Mouse (Mus musculus) heart, postnatal 10 days (tissue): Measurements from ENCODE around the gene Espn. TPM values are rescaled to one million over a fixed set of nuclear protein-coding genes. Genes with fewer than 3 reads are reported as not detected.

Source experiments
- DNase-seq, 2 experiments: peaks; one replicate each; pipeline ENCODE4 v3.0.0; 2021
- intact Hi-C: fragments of 180-260 bp; cut with DNase I; formaldehyde crosslinking; loops from one replicate; pipeline ENCODE4 v1.15.1; 2025
- total RNA-seq, 2 experiments: library from RNA; stranded (reverse); gene quantifications; 2 replicates each; pipeline ENCODE4 v1.2.3; 2021

The Espn gene
- total RNA-seq, 2 experiments from 2014 or later: 1.3 to 1.4 TPM

DNA sequence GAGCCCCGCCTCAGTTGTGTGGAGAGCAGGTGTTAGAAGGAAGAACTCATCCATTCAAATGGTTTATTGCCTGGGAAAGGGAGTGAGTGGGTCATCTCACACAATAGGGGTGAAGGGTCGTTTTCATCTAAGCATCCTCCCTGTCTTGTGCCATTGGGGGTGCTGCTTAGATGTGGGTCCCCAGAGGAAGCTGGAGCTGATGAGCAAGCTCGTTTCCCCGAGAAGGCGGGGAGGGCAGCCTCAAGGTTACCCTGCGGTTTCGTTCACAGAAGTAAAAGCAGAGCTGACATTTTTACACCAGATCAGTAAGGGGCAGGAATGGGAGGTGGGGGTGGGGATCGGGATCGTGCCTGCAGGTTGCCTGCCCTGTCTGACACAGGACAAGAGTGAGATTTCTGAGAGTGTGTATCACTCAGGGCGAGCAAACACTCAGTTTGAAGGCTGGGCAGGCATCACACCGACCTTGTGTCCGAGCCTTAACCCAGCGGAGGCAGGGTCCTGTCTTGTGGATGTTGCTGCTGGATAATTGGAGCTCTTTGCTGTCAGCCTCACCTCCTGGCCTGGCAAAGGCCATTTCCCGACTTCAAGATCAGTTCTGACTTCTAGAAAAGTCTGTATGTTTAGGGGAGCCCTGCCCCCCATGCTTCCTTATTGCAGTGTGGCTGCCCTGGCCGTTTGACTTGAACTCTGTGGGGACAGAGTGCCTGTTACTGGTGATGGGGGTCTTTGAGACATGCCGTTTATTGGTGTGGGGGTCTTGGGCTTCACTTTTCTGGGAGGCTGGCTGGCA is 26.9 kb upstream of the Espn start:
- no peak for DNase-seq
- intact Hi-C loops: no loop called here

DNA sequence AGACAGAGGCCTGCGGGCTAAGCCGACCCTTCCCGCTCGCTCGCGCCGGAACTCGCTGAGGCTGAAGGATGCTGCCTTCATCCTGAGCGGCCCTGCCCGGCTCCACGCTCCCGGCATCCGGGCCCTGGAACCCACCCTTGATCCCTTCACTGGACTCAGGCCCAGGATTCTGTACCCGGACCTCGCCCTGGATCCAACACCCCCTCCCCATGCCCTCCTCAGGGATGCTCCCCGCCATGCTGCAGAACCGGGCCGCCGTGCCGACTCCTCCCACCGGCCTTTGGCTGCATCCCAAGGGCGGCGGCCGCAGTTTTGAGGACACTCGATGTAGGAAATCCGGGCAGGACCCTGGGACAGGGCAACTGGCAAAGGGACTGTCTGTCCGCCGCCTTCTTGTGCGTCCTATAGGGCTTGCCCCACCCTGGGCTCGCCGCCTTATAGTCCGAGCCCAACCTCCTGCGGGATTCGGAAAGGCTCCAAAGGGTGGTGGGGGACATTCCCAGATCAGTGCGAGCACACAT is 26.2 kb upstream of the Espn start:
- intact Hi-C loops: no loop called here
- DNase-seq: peak; percentile 56 to 63

DNA sequence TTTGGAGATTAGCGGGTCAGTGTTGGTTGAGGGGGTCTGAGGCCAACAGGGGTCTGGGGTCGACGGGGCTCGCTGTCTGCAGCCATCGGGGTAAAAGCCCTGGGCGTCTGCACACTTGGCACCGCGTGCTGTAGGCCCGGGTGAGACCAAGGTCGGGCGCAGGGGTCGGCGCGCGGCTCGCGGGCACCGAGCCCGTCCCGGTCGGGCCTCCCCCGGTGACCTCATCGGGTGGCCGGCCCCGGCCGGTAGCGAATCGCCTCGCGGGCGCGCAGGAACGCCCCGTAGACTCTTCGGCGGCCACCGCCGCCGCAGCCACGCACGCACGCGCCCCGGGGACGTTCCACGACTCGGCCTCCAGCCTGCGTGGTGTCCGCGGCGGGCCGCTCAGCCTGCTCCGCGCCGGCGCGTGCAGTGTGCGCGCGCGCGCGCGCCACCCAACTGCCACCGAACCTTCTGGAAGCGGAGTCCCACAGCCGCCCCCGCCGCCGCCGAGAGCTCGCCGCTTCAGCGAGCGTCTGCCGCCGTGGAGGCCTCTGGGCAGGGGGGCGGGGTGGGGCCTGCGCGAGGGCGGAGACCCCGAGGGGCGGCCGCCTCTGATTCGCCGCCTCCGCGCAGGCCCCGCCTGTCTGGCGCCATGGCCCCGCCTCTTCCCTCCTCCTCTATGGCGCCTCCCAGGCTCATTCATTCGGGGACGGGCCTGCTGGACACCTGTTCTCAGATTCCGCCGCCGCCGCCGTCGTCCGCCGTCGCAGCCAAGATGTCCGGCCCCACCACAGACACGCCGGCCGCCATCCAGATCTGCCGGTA is 25.6 kb upstream of the Espn start, which contains the start of gene Acot7:
Acot7 (plus strand) TSS at position 598 of the 807 bp plus-strand sequence.
- intact Hi-C loops: no loop called here
- DNase-seq: peak; percentile 91 to 93

DNA sequence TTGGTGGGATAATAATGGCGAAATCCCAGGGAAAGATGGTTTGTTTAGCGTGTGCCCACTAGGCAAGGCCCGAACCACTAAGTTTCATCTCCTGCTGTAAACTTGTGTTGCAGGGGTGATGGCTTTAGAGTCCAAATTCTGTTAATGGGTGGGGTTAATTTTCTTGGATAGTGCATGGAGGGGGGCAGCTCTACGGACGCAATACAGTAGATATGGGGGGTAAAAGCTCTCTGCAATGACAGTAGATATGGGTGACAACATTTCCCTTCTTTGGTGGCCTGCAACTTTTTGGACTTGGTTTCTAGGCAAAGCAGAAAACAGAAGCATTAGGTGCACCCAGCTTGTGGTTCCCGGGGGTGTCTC is 25.0 kb upstream of the Espn start:
- intact Hi-C loops: no loop called here

DNA sequence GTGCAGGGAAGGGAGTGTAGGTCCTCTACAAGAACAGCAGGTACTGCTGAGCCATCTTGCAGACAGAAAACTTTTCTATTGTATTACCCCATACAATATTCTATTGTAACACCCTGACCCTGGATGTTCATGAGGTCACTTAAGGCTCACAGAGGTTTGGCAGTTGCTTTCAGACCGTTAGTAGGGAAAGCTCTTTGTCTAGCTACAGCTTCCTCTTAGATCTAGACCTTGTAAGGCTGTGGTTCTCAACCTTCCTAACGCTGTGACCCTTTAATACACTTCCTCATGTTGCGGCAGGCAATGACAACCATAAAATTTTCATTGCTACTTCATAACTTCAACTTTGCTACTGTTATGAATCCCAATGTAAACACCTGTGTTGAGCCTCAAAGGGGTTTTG is 24.5 kb upstream of the Espn start:
- intact Hi-C loops: no loop called here

More for the DNA sequence above, 25.0 kb upstream of the Espn start:
- DNase-seq: no peak

DNA sequence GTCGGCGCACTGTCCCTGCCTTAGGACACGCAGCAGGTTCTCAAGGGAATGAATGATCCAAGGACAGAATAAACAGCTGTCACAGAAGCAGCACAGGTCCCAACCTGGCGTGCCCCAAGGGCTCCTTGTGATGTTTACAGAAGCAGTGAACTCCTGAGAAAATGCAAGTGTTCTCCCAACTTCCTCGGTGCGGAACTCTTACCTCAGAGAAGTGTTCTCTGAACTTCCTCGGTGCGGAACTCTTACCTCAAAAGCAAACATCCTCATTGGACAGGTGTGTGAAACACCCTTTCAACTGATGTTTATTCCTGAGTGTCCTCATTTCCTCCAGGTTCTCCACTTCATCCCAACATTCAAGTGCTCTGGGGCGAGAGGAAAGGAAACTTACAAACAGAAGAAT is 21.8 kb upstream of the Espn start:
- DNase-seq: no peak
- intact Hi-C loops: loop anchor here (1.0 to 5.0 kb wide), 4 partner anchors 38 to 318 kb away; no protein-coding TSS in a partner anchor

More for the DNA sequence above, 24.5 kb upstream of the Espn start:
- DNase-seq: no peak

DNA sequence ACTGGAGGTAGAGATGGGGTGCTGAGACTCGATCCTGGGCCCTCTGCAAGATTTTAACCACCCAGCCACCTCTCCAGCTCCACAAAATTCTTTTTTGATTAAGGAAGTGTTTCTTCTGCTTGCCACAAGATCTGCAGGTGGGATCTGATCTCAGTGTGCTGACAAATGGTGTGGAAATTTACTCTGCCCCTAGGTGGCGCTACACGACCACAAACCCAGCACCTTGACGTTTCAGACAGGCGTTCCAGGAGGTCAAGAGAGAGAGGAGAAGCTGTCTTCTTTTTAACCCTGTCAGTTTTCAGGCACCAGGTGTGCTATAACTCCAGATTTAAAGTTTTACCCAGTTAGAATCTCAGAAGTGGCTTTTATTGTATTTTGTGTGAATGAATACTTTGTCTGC is 20.9 kb upstream of the Espn start:
- peak; percentile 84 to 89 for DNase-seq
- intact Hi-C loops: loop anchor here (1.0 to 5.0 kb wide), 4 partner anchors 39 to 319 kb away; no protein-coding TSS in a partner anchor

DNA sequence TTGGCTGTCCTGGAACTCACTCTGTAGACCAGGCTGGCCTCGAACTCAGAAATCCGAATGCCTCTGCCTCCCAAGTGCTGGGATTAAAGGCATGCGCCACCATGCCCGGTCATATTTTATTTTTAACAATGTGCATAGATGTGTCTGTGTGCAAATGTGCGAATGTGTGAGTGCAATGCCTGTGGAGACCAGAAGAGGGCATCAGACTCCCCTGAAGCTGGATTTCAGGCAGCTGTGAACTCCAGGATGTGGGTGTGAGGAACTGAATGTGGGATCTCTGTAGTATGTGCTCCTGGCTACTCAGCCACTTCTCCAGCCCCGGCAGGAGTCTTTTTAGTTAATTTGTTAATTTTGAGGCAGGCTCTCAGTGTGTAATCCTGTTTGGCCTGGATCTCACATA is 19.4 kb upstream of the Espn start:
- intact Hi-C loops: loop anchor here (5.0 kb wide), 1 partner anchor 321 kb away; no protein-coding TSS in a partner anchor
- DNase-seq: no peak

DNA sequence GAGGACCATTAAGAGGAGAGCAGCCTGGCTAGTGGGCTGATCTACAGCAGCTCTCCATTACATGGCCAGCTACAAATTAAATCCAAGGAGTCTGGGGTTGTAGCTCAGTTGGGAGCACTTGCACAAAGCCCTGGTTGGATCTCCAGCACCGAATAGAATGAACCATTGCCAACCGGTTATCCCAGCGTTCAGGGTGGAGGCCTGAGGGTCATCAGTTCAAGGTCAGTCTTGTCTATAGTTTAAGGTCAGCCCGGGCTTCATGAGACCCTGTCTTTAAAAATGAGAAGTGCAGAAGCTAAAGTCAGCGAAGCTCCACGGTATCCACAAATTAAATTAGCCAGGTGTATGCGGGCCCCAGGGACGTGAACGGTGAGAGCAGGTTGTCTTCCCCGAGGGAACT is 18.1 kb upstream of the Espn start:
- no peak for DNase-seq
- intact Hi-C loops: loop anchor here (5.0 kb wide), 1 partner anchor 322 kb away; no protein-coding TSS in a partner anchor

DNA sequence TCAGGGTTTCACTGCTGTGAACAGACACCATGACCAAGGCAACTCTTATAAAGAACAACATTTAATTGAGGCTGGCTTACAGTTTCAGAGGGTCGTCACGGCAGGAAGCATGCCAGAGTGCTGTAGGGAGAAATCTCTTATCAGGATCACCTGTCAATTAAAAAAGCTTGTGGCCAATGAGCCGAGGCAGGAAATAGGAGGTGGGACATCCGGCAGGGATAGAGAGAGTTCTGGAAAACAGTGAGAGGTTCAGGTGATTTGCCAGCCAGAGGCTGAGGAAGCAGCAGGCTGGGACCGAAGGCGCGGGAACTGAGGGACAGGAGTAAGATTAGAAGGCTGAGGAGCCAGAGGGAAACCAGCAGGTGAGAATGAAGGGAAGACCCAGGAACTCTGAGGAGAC is 16.9 kb upstream of the Espn start:
- DNase-seq: no peak
- intact Hi-C loops: no loop called here

DNA sequence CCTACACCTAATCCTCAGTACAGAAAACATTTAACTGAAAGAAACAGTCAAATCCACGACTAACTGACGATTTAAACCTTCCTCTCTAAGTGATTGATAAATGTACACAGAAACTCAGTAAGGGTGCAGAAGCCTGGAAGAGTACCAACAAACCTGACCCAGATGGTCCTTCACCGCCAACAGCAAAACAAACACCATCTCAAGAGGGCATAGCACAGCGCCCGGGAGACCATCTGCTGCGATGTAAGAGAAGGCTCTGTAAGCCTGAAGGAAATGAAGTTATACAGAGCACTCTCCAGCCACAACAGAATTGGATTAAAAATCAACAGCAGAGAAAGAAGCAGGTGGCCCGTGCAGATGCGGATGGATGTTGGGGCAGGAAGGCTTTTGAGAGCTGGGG is 15.9 kb upstream of the Espn start:
- DNase-seq: no peak
- intact Hi-C loops: no loop called here

DNA sequence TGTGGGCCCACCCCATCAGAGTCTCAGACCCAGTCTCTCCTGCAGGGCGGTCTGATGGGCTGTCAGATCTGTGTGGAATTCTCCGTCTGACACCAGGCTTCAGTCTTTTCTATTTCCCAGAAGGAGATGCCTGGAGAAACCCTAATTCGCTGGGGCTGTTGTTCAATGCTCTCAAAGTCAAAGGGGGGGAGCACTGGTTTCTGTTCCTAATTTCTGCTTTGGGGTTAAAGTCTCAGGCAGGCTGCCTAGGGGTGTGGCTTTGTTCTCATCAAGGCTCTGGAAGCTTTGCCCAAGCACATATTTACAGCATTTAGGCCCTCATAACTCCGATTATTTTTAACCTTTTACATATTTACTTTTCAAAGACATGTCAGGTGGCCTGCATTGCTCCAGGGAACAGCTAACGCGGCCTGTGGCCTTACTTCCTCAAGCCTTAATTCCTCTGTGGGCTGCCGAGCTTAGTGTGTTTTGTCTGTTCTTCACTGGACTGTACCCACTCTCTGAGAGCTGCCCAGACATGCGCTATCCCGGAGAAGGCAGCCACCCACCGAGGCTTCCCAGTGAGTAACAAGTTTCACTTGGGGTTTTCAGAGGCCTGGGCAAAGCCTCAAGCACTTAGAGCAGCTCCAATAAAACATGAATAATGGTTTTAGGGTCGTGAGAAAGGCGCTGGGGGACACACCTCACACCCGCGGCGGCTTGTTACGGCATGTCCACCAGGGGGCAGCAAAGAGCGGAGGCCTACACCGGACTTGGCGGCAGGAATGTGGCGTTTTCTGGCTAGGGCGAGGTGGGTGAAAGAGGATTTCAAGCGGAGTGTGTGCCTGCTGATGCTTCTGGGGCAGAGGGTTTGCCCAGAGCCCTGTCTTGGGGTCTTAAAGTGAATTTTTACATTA is 13.1 kb upstream of the Espn start:
- intact Hi-C loops: no loop called here
- DNase-seq: peak; percentile 73 to 91

DNA sequence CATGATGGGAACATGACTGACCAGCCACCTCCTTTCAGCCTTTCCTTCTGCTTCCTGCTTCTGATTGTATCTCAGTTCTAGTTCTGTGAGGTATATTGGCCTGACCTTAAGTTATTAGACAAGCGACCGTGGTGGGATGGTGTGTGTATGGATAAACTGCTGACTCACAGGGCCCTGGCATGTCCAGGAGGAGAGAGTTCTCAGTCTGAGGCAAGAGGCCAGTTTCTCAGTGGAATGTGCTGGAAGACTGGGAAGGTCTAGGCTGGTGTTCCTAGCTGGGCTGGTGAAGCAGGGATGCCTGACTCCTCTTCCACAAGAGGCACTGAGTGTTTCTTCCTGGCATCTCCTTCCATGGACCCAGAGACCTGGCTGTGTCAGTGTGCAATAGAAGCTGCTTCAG is 10.6 kb upstream of the Espn start:
- intact Hi-C loops: no loop called here
- no peak for DNase-seq

DNA sequence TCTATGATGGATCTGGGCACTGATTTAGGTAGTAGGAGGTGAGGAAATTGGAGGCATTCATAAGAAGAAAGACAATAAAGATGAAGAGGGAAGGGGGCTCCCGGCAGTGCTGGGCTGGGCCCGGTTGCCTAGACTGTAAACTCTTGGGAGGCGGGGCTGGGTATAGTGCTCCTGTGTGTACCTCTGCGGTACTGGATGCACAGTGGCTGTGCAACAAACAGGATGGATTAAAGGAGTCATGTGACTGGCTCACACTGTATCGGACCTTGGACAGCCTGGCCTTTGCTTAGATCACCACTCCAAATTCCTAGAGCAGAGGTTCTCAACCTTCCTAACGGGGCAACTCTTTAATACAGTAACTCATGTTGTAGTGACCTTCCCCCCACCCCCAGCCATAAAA is 9.4 kb upstream of the Espn start:
- intact Hi-C loops: no loop called here

DNA sequence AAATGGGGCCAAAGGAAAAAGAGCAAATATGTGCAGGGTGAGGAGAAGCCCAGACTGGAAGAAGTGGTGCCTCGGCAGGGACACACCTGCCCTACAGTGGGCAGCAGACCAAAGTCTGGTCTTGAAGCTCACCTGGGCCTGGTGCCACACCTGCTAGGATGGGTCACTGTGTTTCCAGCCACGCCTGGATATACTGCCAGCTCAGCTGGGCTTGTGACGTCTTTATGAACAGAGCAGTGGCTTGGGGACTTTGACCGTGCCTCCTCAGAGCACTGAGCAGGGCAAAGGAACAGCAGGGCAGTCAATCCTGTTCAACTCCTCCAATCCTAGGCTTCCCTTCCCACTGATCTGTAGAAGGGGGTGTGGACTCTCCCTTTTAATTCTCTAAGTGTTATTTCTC is 8.6 kb upstream of the Espn start:
- no peak for DNase-seq
- intact Hi-C loops: no loop called here

More for the DNA sequence above, 9.4 kb upstream of the Espn start:
- DNase-seq: no peak

DNA sequence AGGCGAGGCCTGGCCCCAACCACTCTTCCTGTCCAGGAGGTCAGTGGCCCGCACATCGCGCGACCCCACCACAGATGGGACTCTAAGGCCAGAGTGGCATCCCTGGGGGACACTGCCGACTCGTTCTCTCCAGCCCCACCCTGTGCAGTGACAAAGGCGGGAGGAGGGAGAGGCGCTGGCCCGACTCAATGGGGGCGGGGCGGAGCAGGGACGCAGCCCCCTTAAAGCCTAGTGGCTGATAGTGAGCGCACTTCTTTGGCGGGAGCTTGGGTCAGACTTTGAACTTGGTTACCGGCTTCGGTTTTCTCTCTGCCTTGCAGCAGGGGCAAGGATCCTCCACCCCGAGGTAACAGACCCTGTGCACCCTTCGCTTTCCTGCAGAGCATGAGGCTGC is 7.1 kb upstream of the Espn start:
- intact Hi-C loops: no loop called here
- no peak for DNase-seq

DNA sequence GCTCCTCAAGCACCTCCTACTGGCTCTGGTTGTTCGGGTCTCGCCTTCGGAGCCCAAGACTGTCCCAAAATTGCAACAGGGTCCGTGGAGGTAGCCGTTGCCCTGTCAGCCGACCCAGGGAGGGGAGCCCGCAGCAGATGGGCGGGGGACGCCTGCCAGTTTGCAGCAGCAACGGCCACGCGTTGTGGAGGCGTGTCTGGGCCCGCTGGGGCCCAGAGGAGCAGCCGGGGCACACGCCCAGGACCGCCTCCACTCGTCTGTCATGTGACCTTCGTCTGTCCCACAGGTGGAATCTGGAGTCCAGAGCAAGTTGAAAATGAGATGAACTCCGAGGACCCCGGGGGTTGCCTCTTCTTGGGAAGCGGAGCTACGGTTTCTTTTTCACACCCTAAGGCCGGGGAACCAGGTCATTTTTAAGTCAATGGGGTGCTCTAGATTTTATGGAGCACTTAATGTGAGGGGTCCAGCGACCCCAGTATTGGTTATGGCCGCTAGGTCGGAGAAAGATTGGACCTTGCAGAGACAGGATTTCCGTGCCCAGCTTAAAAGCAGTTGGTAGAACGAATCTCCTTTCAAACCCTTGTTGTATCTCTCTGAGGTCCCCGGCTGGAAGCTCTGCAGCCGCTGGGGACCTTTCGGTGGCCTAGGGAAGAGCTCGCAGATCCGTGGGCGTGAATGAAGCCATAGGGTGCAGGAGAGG is 6.6 kb upstream of the Espn start, which contains the start of gene Hes2:
Hes2 (plus strand) TSS at position 283 of the 700 bp plus-strand sequence.
- no peak for DNase-seq

DNA sequence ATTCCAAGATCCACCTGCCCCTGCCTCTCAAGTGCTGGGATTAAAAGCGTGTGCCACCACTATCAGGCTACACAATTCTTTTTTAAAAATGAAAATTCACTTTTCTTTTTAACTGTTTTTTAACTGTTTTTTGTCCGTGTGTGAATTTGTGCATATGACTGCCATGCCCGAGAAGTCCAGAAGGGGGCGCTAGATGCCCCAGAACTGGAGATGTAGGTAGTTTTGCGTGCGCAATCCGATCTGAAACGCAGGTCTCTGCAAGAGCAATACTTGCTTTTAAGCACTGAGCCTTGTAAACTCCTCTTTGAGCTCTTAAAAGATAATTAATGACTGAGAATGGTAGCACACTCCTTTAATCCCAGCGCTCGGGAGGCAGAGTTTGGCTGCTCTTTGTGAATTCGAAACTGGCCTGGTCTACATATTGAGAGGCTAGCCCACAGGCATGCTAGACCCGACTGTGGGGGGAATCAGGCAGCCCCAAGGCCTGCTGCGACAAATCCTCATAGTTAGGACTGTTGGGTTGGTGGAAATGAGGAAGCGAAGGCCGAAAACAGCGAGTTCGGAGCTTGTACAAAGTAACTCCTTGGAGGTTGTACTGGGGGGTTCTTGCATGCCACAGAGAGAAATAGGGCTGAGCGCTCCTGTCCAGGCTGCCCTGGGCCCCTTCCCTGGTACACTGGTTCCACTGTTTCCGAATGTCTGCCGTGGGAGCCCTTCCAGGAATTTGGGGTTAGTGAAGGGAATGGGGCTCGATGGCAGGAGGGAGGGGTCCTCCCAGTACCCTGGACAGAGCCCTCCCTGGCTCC is 5.8 kb upstream of the Espn start:
- intact Hi-C loops: no loop called here
- peak in 1 of 2 experiments; percentile 63 for DNase-seq

More for the DNA sequence above, 6.6 kb upstream of the Espn start, which contains the start of gene Hes2:
- intact Hi-C loops: no loop called here

DNA sequence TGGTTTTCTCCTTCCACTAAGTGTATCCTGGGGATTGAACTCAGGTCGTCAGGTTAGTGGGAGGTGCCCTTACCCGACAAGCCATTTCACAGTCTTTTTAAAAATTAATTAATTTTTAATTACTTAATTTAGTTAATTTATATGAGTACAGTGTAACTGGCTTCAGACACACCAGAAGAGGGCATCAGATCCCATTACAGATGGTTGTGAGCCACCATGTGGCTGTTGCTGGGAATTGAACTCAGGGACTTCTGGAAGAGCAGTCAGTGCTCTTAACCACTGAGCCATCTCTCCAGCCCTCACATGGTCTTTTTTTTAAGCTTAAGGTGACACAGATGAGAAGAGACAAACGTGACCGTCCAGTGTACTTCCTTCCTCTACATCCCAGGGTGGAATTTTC is 2.8 kb upstream of the Espn start:
- no peak for DNase-seq
- intact Hi-C loops: no loop called here
